Mouse (Mus musculus): ENCODE measurements around the gene Iqgap1. TPM values are rescaled to one million over a fixed set of nuclear protein-coding genes. Genes with fewer than 3 reads are reported as not detected.

Gene Iqgap1
- polyA plus RNA-seq, 1 experiment, result 222 TPM

DNA sequence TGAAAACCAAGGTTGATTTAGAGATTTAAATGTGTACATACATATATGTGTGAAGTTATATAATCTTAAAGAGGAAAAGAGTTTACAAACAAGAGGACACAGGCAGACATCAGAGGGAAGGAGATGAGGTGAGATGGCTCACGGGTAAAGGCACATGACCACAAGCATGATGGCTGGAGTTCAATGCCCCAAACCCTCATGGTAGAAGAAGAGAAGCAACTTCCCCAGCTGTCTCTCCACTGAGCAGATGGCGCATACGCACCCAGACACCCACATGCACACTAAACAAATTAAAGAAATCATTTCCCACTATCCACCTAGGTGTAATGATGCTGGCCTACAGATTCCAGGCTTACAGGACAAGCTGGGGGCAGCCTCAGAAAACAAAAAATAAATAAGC lies 49.7 kb downstream of the Iqgap1 start:
- Histone ChIP-seq H3K27ac (ENCODE audit: insufficient read depth, low read length) (no peak overlapping the region), H3K4me3 (ENCODE audit: low read depth, low read length) (no peak overlapping the region), H3K36me3 (ENCODE audit: control insufficient read depth, insufficient read depth, low read length, poor library complexity, severe bottlenecking) (no peaks in the 10 kb centered on the region), H3K4me1 (ENCODE audit: control insufficient read depth, insufficient read depth, low read length) (peaks cover 9% of the 10 kb centered on the region), H3K9ac (ENCODE audit: low read depth, poor library complexity, severe bottlenecking) (no peak overlapping the region), H3K9me3 (replicated peaks; ENCODE audit: control insufficient read depth, insufficient read depth, low read length, poor library complexity, severe bottlenecking) (no peaks in the 10 kb centered on the region), H3K27me3 (ENCODE audit: control insufficient read depth, insufficient read depth, low read length, poor library complexity, severe bottlenecking) (no peaks in the 10 kb centered on the region)
- TF ChIP-seq EP300 (IDR thresholded peaks at IDR 0.05; ENCODE audit: insufficient read depth, low read depth, low read length) (no peak), POLR2A (IDR thresholded peaks at IDR 0.05; ENCODE audit: insufficient read depth, low read length) (no peak), CTCF (IDR thresholded peaks at IDR 0.05; ENCODE audit: low read depth, low read length) (no peak)

DNA sequence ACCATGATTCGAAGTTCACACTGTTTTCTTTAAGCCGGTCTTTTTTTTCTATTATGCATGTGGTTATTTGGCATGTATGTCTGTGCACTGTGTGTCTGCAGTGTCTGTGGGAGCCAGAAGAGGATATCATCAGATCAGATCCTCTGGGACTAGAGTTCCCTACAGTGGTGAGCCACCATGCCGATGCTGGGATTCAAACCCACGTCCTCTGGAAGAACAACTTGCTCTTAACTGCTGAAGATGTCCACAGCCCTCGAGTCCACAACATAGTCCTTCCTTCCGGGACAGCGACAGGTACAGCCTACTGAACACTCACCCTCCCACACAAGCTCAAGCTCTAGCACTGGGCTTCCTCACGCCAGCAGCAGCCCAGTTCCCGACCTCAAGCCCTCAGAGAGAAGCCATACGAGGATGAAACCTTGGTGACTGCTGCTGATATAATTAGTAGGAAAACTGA lies 50.3 kb downstream of the Iqgap1 start:
- H3K4me3 ChIP-seq (ENCODE audit: low read depth, low read length), result no peak overlapping the region
- no peak for TF ChIP-seq CTCF (IDR thresholded peaks at IDR 0.05; ENCODE audit: low read depth, low read length)
- no peak for TF ChIP-seq POLR2A (IDR thresholded peaks at IDR 0.05; ENCODE audit: insufficient read depth, low read length)
- TF ChIP-seq EP300 (IDR thresholded peaks at IDR 0.05; ENCODE audit: insufficient read depth, low read depth, low read length), result no peak

GRCm38 (mm10) chr7:80774615-80775447 lies 50.9 kb downstream of the Iqgap1 start:
- H3K27me3 ChIP-seq (ENCODE audit: control insufficient read depth, insufficient read depth, low read length, poor library complexity, severe bottlenecking), result no peaks in the 10 kb centered on the region
- H3K9ac ChIP-seq (ENCODE audit: low read depth, poor library complexity, severe bottlenecking), result no peak overlapping the region
- no peaks in the 10 kb centered on the region for H3K36me3 ChIP-seq (ENCODE audit: control insufficient read depth, insufficient read depth, low read length, poor library complexity, severe bottlenecking)
- no peak overlapping the region for H3K27ac ChIP-seq (ENCODE audit: insufficient read depth, low read length)
- no peak for TF ChIP-seq EP300 (IDR thresholded peaks at IDR 0.05; ENCODE audit: insufficient read depth, low read depth, low read length)
- no peak for TF ChIP-seq CTCF (IDR thresholded peaks at IDR 0.05; ENCODE audit: low read depth, low read length)
- TF ChIP-seq POLR2A (IDR thresholded peaks at IDR 0.05; ENCODE audit: insufficient read depth, low read length), result no peak
- peaks cover 9% of the 10 kb centered on the region for H3K4me1 ChIP-seq (ENCODE audit: control insufficient read depth, insufficient read depth, low read length)
- H3K9me3 ChIP-seq (replicated peaks; ENCODE audit: control insufficient read depth, insufficient read depth, low read length, poor library complexity, severe bottlenecking), result no peaks in the 10 kb centered on the region
- no peak overlapping the region for H3K4me3 ChIP-seq (ENCODE audit: low read depth, low read length)

More for the DNA sequence above, 50.3 kb downstream of the Iqgap1 start:
- H3K27ac ChIP-seq (ENCODE audit: insufficient read depth, low read length), result no peak overlapping the region
- H3K36me3 ChIP-seq (ENCODE audit: control insufficient read depth, insufficient read depth, low read length, poor library complexity, severe bottlenecking), result no peaks in the 10 kb centered on the region
- H3K4me1 ChIP-seq (ENCODE audit: control insufficient read depth, insufficient read depth, low read length), result peaks cover 9% of the 10 kb centered on the region
- H3K9me3 ChIP-seq (replicated peaks; ENCODE audit: control insufficient read depth, insufficient read depth, low read length, poor library complexity, severe bottlenecking), result no peaks in the 10 kb centered on the region
- H3K9ac ChIP-seq (ENCODE audit: low read depth, poor library complexity, severe bottlenecking), result no peak overlapping the region
- H3K27me3 ChIP-seq (ENCODE audit: control insufficient read depth, insufficient read depth, low read length, poor library complexity, severe bottlenecking), result no peaks in the 10 kb centered on the region

DNA sequence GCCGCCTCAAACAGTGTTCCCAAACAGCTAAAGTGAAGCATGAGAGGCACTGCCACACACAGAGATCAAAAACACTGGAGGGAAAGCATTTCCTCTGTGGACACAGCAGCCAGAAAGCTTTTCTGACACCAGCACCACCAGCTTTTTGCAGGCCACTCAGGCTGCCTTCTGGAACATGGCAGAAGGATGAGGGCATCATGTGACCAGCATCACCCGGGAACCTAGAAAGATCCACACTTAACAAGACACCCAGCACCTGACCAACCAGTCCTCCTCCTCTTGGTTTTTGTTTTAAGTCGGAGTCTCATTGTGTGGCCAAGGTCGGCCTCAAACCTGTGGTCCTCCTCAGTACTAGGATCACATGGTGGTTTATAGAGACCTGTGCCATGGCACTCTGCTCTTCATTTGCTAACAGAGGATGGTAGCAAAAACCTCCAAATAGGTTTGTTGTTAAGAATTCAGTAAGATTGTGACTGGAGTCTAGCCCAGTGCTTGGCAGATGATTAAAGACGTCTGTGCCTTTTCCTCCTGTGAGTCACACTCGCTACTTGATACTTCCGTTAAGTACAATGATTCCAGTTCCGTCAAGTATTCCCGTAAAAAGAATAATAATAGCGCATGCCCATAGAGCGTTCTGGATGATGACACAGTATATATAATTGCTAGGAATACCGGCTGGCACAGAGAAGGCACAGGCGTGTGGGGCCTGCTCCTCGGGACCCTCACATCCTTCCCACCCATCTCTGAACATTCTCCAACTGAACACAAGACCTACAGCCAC lies 51.8 kb downstream of the Iqgap1 start:
- TF ChIP-seq CTCF (IDR thresholded peaks at IDR 0.05; ENCODE audit: low read depth, low read length), result no peak
- TF ChIP-seq EP300 (IDR thresholded peaks at IDR 0.05; ENCODE audit: insufficient read depth, low read depth, low read length), result no peak
- no peak for TF ChIP-seq POLR2A (IDR thresholded peaks at IDR 0.05; ENCODE audit: insufficient read depth, low read length)
- Histone ChIP-seq H3K36me3 (ENCODE audit: control insufficient read depth, insufficient read depth, low read length, poor library complexity, severe bottlenecking) (no peaks in the 10 kb centered on the region), H3K4me3 (ENCODE audit: low read depth, low read length) (no peak overlapping the region), H3K4me1 (ENCODE audit: control insufficient read depth, insufficient read depth, low read length) (peaks cover 9% of the 10 kb centered on the region), H3K9me3 (replicated peaks; ENCODE audit: control insufficient read depth, insufficient read depth, low read length, poor library complexity, severe bottlenecking) (no peaks in the 10 kb centered on the region), H3K27ac (ENCODE audit: insufficient read depth, low read length) (no peak overlapping the region), H3K9ac (ENCODE audit: low read depth, poor library complexity, severe bottlenecking) (no peak overlapping the region), H3K27me3 (ENCODE audit: control insufficient read depth, insufficient read depth, low read length, poor library complexity, severe bottlenecking) (no peaks in the 10 kb centered on the region)

DNA sequence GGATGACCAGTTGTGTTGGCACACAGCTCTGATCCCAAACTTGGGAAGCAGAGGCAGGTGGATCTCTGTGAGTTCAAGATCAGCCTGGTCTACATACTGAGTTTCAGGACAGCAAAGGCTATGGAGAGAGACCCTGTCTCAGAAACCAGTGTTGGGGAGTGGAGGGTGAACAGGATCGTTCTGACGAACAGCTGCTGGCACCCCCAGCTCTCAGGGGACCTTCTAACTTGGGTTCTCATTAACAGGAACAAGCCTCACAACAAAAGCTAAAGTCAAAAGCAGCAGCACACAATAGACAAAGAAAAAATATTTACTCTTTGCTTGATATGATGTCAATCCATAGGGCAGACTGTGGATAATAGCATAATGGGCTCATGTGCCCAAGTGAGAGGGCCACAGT lies 55.3 kb downstream of the Iqgap1 start:
- no peak overlapping the region for H3K9ac ChIP-seq (ENCODE audit: low read depth, poor library complexity, severe bottlenecking)
- H3K27me3 ChIP-seq (ENCODE audit: control insufficient read depth, insufficient read depth, low read length, poor library complexity, severe bottlenecking), result no peaks in the 10 kb centered on the region
- no peak overlapping the region for H3K27ac ChIP-seq (ENCODE audit: insufficient read depth, low read length)
- H3K4me1 ChIP-seq (ENCODE audit: control insufficient read depth, insufficient read depth, low read length), result peaks cover 4% of the 10 kb centered on the region
- no peak for TF ChIP-seq CTCF (IDR thresholded peaks at IDR 0.05; ENCODE audit: low read depth, low read length)
- no peak for TF ChIP-seq EP300 (IDR thresholded peaks at IDR 0.05; ENCODE audit: insufficient read depth, low read depth, low read length)
- no peak for TF ChIP-seq POLR2A (IDR thresholded peaks at IDR 0.05; ENCODE audit: insufficient read depth, low read length)
- no peaks in the 10 kb centered on the region; the same call in 1 of the 2 replicates for H3K36me3 ChIP-seq (ENCODE audit: control insufficient read depth, insufficient read depth, low read length, poor library complexity, severe bottlenecking)
- no peaks in the 10 kb centered on the region for H3K9me3 ChIP-seq (replicated peaks; ENCODE audit: control insufficient read depth, insufficient read depth, low read length, poor library complexity, severe bottlenecking)
- no peak overlapping the region for H3K4me3 ChIP-seq (ENCODE audit: low read depth, low read length)
